Mouse (Mus musculus): ENCODE measurements around the gene Rpp30.

DNA sequence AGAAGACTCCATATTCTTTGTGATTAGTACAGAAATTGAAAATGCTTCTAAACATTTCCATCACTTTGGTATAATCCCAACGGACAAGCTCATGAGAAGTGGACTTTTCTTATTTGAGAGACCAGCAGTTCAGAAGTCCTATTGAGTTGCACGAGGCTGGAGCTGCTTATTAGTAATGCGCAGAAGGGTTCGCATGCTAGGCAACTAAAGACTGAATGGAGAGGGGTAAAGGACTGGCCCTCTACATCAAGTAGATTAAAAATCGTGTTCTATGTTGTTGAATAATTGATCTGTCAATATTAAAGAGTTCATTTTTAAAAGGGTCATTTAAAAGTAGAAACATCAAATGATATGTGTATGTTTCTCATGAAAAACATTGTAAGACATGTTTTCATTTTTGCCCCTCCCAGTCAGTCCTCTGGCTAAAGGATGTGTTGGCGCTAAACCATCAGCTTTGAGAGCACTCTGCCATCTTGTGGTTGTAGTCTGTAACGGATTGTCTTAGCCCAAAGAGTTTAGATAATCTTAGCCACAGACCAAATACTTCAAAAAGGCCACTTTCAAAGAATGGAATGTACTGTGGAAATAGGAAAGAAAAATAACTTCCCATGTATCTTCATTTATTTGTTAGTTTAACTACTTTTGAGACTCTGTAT lies 782 bp upstream of the Rpp30 start:
- TF ChIP-seq CTCF (IDR thresholded peaks at IDR 0.05; ENCODE audit: control insufficient read depth, insufficient read depth, insufficient replicate concordance, low read depth, low read length), result no peak; the same call in 1 of the 2 replicates
- no peak for TF ChIP-seq POLR2A (IDR thresholded peaks at IDR 0.05; ENCODE audit: control insufficient read depth, low read depth, low read length)

Data from testis, adult 2 months (tissue).